Mouse (Mus musculus) heart, postnatal 0 days (tissue): ENCODE measurements around the gene Lclat1.

Source experiments
- CTCF ChIP-seq: IDR thresholded peaks from 2 replicates; pipeline ENCODE4 v1.5.1; 2016; ENCODE audit warnings: antibody characterized with exemption, control low read depth, low read depth
- EP300 ChIP-seq: IDR thresholded peaks from 2 replicates; pipeline ENCODE4 v1.6.1; 2016; ENCODE audit warnings: antibody characterized with exemption, low read depth

GRCm38 (mm10) chr17:73241085-73241848 lies 133.5 kb downstream of the Lclat1 start:
- TF ChIP-seq EP300 (no peak), CTCF (no peak)
